Mouse (Mus musculus) C2C12 (cell line): ENCODE measurements around the gene Cit.

Experiments used
- CEBPB ChIP-seq: IDR thresholded peaks from one replicate; pipeline ENCODE4 v1.6.1; 2011; ENCODE audit warnings: low read depth, mild to moderate bottlenecking, control low read depth, moderate library complexity
- CTCF ChIP-seq: IDR thresholded peaks from one replicate; pipeline ENCODE4 v1.5.1; 2011; ENCODE audit not compliant: control insufficient read depth, insufficient read depth, insufficient read length
- FOSL1 ChIP-seq: IDR thresholded peaks from one replicate; pipeline ENCODE4 v1.8.0; 2011; ENCODE audit warnings: mild to moderate bottlenecking, low read length; ENCODE audit not compliant: poor library complexity, insufficient read depth, severe bottlenecking
- MYOD1 ChIP-seq: IDR thresholded peaks from one replicate; pipeline ENCODE4 v1.6.1; 2011; ENCODE audit warnings: low read depth; ENCODE audit not compliant: control insufficient read depth, insufficient read length
- MYOG ChIP-seq: IDR thresholded peaks from one replicate; pipeline ENCODE4 v1.6.1; 2011; ENCODE audit not compliant: control insufficient read depth, insufficient read length; ENCODE audit errors: extremely low read depth
- USF1 ChIP-seq: IDR thresholded peaks from one replicate; pipeline ENCODE4 v1.6.1; 2011; ENCODE audit warnings: low read depth, mild to moderate bottlenecking, control low read depth, moderate library complexity

- TF ChIP-seq CTCF, result no peak
- no peak for TF ChIP-seq CEBPB
- TF ChIP-seq MYOD1, result no peak
- TF ChIP-seq USF1, result no peak
- TF ChIP-seq MYOG, result no peak
- no peak for TF ChIP-seq FOSL1
Measured at GRCm38 (mm10) chr5:115882165-115882564, 37.1 kb downstream of the Cit start.
